Mouse (Mus musculus) lung, postnatal 25 days (tissue): ENCODE measurements around the gene Afmid.
"Not testable (repeated sequence)": the region's sequence is repeated elsewhere in the genome, so short reads cannot be mapped to it uniquely, and the experiment has no call there.

Experiments used
- DNase-seq: peaks from one replicate; pipeline ENCODE4 v3.0.0; 2022; ENCODE audit warnings: low spot score

Afmid gene

DNA sequence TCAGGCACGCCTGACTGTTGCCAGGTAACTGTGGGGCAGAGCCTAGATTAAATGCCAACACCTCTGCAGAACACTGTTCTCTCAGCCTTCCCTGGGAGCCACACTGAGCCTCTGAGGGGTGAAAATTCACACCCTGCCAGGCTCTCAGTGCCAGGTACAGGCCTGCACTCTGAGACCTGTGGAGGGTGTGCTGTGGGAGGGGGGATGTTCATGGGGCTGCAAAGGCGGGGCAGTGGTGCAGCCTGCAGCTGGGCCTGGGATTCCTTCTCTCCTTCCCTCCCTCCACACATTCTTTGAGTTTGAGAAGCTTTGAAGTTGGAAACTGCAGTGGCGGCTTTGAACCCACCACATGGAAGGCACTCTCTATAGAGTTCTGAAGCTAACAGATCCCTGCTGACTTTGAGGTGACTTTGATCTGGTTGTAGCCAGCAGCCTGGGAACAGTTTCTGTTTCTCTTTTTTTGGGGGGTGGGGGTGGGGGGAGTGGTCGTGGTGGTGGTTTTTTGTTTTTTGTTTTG, 31.6 kb upstream of the Afmid start:
- DNase-seq, result no peak

GRCm38 (mm10) chr11:117796954-117797353, 28.8 kb upstream of the Afmid start:
- DNase-seq, result no peak

DNA sequence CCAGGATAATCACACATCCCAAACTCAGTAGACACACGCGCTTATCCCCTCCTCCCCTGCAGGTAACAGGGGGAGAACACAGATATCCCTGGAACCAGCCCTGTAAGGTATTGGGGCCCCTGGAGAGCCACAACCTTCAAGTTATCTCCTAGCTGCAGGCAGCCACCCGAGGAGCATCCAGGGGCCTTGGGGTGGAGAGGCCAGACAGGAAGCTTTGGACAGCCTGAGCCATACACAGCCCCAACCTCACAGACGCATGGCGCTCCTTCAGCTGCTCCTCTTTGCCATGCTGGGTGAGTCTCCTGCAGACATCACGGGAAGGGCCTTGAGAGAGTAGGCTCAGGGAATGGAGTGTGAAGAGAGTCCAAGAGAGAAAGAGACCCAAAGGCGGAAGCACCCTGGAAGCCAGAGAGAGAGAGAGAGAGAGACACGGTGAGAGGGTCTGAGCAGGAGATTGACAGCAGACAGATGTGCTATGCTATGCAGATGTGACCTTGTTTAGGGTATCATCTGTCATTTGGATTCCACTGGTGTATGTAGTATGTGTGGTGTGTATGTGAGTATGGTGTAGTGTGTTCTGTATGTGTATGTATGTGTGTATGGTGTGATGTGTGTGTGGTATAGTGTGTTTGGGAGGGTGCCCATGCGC, 28.1 kb upstream of the Afmid start, which contains the start of gene 6030468B19Rik:
Gene 6030468B19Rik (plus strand): TSS at position 150 of the 649 bp plus-strand sequence.
- no peak for DNase-seq

DNA sequence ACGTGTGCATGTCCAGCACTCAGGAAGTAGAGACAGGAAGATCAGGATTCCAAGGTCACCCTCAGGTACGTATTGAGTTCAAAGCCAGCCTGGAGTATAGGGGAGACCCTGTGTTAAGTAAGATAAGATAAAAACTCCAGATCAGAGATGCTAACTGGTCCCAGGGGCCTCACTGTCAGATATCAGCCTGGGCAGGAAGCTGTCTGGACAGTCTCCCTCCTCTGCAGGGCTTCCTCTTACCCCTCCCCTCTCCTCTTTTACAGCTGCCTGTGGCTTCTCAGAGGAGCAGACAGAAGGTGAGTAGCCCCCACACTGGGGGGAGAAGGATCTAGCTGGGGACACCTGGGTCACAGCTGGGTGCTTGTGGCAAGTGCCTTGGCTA, 27.6 kb upstream of the Afmid start:
- DNase-seq, result no peak

- DNase-seq, result no peak
Measured at GRCm38 (mm10) chr11:117799174-117799573, 26.6 kb upstream of the Afmid start.

DNA sequence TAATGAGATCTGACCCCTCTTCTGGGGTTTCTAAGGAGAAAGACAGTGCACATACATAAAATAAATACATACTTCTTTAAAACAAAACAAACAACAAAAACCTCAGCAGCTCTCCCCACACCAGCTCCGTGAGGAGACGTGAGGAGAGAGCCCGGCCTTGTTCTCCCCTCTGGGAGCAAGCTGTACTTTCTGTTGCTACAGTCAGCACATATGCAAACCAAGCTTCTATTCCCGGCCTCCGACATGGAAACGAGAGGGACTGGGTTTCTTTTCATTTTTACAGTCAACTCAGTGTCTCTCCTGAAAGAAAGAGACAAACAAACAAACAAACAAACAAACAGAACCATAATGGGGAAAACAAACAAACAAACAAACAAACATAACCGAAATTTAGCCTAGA, 25.7 kb upstream of the Afmid start:
- DNase-seq, result no peak

DNA sequence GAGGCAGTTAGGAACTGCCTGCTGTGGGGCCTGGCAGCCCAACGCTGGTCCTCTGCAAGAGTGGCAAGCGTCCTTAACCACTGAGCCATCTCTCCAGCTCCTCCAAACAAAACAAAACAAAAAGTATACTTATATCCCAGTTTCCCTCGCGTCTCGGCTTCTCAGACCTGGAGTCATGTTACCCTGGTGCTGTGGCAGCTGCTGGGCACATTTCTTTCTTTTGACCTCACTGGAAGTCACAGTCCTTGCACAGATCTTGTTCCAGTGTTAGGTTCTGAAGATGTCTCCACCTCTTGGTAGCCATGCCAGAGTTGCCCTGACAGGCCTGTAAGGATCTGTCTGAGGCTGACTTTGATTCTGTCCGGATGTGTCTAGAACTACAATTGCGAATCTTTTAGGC, 24.1 kb upstream of the Afmid start:
- no peak for DNase-seq

DNA sequence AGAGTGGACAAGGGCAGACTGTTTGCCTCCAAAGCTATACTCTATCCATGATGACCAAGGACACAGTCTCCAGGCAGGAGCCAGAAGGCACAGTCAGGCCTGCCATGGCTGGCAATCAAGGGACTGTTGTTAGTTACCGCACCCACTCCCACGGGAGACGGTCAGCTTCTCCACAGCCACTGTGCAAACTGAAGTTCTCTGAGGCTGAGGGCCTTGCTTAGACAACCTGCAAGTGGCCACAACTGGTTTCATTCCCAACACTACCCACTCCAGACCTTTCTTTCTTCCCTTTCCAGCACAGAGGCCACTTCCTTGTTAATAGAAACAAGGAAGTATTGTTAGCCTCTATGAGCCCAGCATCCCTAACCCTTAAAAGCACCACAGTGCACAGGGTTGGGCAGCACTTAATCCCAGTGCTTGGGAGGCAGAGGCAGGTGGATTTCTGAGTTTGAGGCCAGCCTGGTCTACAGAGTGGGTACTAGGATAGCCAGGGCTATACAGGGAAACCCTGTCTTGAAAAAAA, 22.5 kb upstream of the Afmid start:
- no peak for DNase-seq

DNA sequence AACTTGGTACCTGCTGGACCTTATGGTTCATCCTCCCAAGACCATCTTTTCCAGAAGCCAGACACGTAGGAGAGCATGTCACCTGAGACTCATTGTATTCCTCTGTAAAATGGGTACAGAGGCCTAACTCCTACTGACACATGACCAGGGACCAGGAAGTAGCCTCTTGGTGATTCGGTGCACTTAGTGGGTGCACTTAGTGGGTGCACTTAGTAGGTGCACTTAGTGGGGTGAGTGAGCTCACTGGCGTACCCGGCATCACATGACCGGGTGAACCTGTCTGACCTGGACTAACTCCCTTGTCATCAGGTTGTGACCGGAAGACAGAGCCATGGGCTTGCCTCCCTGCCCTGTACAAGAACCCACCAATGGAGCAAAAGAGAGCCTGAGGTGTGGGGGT, 18.9 kb upstream of the Afmid start:
- no peak for DNase-seq

DNA sequence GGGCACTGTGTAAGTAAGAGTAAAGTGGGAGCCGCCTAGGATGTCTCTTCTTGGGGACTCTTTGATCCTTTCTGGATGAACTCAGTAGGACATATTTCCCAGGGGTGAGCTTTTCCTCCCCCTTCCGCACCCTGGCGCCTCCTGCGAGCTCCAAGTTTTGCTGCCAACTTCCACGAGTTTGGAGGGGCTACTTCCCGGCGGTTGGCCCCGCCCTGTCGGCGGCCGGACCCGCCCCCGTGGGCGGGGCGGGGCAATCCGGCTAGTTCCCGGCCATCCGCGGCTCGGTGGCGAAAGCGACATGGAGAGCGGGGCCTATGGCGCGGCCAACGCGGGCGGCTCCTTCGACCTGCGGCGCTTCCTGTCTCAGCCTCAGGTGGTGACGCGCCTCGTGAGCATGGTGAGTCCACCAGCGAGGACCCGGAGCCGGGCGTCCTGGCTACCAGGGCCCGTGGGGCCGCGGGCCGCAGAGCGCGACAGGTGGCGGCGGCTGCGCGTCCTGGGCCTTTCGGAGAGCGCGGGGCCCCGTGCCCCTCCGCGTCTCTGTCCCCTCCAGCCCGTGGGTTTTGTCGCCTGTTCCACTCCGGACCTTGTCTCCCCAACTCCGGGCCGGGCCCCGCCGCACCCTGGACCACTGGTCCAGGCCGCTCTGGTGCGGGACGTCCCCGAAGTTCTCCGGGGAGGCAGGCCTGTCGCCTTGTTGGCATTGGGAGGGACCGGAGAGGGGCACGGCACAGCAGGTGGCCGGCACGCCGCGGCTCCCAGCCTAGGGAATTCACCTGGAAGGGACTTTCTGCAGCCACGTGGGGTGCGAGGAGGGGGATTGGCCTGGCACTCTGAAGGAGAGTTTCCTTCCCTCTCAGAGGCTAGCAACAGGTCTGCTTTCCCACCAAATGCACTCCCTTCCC, 16.1 kb upstream of the Afmid start, which contains the start of the genes Gm20708 and Syngr2:
Gene Gm20708 (plus strand): TSS at position 262 of the 905 bp plus-strand sequence.
Gene Syngr2 (plus strand): TSS at position 262 of the 905 bp plus-strand sequence.
- DNase-seq, result peak; percentile 68

- peak; percentile 91 for DNase-seq
Measured at GRCm38 (mm10) chr11:117810401-117811046, 15.2 kb upstream of the Afmid start.

DNA sequence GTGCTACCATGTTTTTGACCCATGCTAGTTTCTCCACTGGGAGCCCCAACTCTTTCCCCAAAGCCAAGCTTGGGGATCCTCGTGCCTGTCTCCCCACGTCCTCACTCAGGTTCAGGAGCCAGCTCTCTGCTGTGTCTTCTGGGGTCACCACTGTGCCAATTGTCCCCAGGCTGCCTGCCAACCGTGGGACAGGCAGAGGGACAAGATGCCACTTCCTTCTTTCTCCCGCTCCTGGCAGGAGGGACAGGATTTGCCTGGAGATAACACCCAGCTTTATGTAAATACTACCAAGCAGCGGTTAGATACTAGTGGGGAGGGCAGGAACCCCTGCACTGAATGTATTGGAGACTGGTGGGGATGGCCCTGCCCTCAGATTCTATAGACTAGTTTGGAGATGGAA, 11.9 kb upstream of the Afmid start:
- DNase-seq, result no peak

- no peak for DNase-seq
Measured at GRCm38 (mm10) chr11:117814704-117815366, 10.9 kb upstream of the Afmid start.

- DNase-seq, result not testable (repeated sequence)
Measured at GRCm38 (mm10) chr11:117815850-117816249, 9.9 kb upstream of the Afmid start.

GRCm38 (mm10) chr11:117816389-117816996, 9.2 kb upstream of the Afmid start:
- no peak for DNase-seq

- no peak for DNase-seq
Measured at GRCm38 (mm10) chr11:117819095-117819494, 6.6 kb upstream of the Afmid start.

GRCm38 (mm10) chr11:117820173-117820572, 5.6 kb upstream of the Afmid start:
- no peak for DNase-seq

DNA sequence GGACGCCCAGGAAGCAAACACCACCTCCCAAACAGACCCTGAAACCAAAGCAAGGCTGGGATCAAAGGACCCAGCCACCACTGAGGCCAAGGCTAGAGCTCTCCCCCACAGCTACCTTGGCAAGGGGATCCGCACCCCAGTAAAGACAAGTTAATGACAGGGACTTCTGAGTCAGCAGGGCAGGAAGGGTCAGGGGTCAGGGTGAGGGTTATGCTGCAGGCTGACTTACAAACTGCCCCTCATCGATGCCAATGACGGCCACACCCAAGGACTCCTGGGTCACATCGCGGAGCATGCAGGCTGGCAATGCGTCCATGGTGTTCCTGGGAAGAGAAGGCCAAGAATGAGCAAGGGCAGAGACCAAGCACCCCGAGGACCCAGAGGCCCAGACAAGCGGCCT, 3.9 kb upstream of the Afmid start:
- DNase-seq, result no peak

DNA sequence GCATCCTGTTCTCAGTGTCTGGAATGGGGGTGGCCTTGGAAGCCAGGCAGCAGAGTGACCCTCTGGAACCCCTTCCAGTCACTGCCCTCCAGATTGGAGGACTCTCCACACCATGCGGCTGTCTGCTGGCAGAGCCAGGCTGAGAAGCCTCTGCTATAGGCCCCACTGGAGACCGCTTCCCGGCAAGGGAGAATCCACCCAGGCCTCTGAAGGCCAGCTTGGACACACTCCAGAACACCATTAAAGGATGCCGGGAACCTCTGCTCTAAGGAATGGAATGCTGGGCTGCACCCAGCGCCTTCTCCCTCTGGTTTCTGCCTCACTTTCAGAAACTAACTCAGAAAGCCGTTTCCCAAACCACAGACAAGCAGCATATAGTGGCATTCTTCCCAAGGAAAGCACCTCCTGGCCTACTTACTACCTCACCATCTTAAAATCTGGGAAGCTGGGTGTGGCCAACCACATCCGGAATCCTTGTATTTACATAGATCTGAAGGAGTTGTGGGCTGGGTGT, 2.9 kb upstream of the Afmid start:
- DNase-seq, result no peak

DNA sequence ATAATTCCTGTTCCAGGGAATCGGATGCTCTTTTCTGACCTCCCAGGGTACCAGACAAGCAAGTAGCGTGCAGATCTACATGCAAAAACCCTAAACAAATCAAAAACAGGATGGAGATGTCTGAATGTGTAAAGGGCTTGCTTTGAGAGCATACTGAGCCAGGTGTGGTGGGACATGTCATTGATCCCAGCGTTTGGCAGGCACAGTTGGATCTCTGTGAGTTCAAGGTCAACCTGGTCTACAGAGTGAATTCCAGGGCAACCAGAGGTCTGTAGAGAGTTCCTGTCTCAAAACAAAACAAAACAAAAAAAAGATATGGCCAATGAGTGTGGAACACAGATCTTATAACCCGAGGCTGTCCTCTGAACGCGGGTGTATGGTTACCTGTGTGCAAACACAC, 2.3 kb upstream of the Afmid start:
- DNase-seq, result no peak
